Mouse (Mus musculus) hindbrain, embryonic 10.5 days (tissue): ENCODE data around the gene Mta2. TPM values are rescaled to one million over a fixed set of nuclear protein-coding genes. Genes with fewer than 3 reads are reported as not detected.

Experiments
- DNase-seq: peaks from one replicate; pipeline ENCODE4 v3.0.0-alpha.2; 2017; ENCODE audit warnings: low spot score
- H3K27ac ChIP-seq: fragments of 300-500 bp; sonication (generic); 2 replicates; pipeline ENCODE4 v1.5.1; 2016; ENCODE audit warnings: mild to moderate bottlenecking, moderate library complexity
- H3K27me3 ChIP-seq: fragments of 300-500 bp; sonication (generic); 2 replicates; pipeline ENCODE4 v1.6.1; 2016; ENCODE audit warnings: mild to moderate bottlenecking; ENCODE audit not compliant: poor library complexity, insufficient read depth, severe bottlenecking
- H3K36me3 ChIP-seq: fragments of 300-500 bp; sonication (generic); 2 replicates; pipeline ENCODE4 v1.6.1; 2016; ENCODE audit warnings: mild to moderate bottlenecking, moderate library complexity
- H3K4me1 ChIP-seq: fragments of 300-500 bp; sonication (generic); replicated peaks from 2 replicates; pipeline ENCODE4 v1.6.1; 2016; ENCODE audit warnings: mild to moderate bottlenecking
- H3K4me3 ChIP-seq: fragments of 300-500 bp; sonication (generic); 2 replicates; pipeline ENCODE4 v1.5.1; 2016; ENCODE audit warnings: mild to moderate bottlenecking, moderate library complexity
- H3K9me3 ChIP-seq: fragments of 300-500 bp; sonication (generic); 2 replicates; pipeline ENCODE4 v1.6.1; 2016; ENCODE audit warnings: mild to moderate bottlenecking, moderate library complexity
- WGBS: fragments of 180-500 bp; shearing (Covaris S2); methylation state at CpG from one replicate; pipeline ENCODE4 v1.1.7; 2016; 5-methylcytosine and 5-hydroxymethylcytosine counted together
- polyA plus RNA-seq: library from polyadenylated mRNA; unstranded; fragments of >200 nt; fragmentation: Nextera tagmentation; extraction: Ambion mirVana; gene quantifications from 2 replicates; pipeline ENCODE4 v1.2.1, GENCODE M21; 2016

The Mta2 gene
- polyA plus RNA-seq, 1 experiment from 2014 or later: 178 TPM

DNA sequence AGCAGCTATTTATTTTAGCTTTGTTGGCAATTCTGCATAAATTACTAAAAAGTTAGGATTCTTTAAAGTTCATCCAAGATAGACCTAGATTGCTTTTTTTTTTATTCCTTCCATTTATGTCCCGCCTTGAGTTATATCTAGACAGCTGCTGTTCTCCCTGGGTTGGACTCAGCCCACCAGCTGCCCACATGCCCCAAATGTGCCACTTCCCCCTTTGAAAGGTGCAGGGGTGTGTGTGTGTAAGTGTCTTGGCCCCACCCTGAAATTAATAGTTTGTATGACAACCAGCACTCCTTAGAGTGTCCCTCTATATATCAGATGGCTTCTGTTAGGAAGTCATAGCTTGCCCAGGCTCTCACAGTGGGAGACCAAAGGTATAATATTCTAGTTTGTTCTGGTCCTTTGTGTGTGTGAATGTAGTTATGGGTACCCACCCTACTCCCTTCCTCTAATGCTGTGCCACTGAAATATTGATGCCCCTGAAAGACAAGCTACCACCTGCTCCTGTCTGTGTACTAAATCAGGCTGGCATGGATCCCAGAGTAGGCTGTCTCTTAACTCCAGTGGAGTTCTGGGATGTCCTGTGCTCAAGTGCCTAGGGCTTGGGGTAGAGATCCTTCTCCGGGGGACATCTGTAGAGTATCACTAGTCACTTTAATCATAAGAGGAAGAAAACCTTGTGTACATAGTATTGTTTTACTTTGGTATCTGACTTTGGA is 39.9 kb downstream of the Mta2 start:
- no peak for DNase-seq
- H3K27ac ChIP-seq: no peak overlapping the region
- peaks cover 56% of the 10 kb centered on the region for H3K36me3 ChIP-seq
- no peak overlapping the region for H3K4me3 ChIP-seq
- no peaks in the 10 kb centered on the region for H3K9me3 ChIP-seq
- peaks cover 40% of the 10 kb centered on the region for H3K4me1 ChIP-seq
- H3K27me3 ChIP-seq: peaks cover 8% of the 10 kb centered on the region; the same call in 1 of the 2 replicates
- WGBS: 87% methylated on average over 2 of the region's 2 CpGs

DNA sequence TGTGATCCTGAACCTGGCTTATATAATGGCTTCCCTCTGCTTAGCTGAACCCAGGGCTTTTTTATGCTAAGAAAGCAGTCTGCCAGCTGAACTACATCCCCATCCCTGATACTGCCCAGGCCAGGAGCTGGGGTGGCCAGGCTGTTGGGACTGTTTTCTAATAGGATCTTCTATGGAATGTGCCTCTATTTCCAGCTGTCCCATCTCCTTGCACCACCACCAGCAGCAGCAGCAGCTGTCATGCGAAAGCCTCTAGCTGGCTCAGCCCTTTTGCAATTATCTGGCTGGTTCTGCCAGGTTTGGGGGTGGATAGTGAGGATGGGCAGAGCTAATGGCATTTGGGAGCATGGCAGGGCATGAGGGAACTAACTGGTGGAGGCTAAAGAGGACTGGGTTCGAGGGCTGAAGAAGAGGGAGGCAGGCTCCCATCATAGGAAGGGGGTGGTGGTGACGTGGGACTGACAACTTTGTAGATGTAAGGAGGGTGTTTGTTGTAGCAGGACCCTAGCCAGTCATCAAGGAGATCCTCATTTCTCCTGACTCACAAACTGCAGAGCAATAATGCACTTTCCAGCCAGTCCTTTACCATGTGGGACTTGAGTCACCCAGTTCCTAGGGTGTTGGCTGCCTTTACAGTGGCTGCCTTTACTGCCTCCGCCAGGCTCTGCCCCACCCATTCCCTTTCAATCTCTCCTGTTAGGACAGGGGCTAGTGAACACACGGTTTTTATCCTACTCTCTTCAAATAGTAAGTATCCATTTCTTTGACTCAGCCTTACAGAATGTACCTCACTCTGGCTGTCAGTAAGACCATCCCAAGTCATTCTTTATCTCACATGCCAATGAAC is 40.9 kb downstream of the Mta2 start:
- 61% methylated on average over 5 of the region's 5 CpGs for WGBS
- Histone ChIP-seq H3K36me3 (peaks cover 47% of the 10 kb centered on the region), H3K27me3 (peaks cover 14% of the 10 kb centered on the region), H3K4me1 (peaks cover 40% of the 10 kb centered on the region), H3K27ac (no peak overlapping the region), H3K9me3 (no peaks in the 10 kb centered on the region), H3K4me3 (no peak overlapping the region)
- no peak for DNase-seq

DNA sequence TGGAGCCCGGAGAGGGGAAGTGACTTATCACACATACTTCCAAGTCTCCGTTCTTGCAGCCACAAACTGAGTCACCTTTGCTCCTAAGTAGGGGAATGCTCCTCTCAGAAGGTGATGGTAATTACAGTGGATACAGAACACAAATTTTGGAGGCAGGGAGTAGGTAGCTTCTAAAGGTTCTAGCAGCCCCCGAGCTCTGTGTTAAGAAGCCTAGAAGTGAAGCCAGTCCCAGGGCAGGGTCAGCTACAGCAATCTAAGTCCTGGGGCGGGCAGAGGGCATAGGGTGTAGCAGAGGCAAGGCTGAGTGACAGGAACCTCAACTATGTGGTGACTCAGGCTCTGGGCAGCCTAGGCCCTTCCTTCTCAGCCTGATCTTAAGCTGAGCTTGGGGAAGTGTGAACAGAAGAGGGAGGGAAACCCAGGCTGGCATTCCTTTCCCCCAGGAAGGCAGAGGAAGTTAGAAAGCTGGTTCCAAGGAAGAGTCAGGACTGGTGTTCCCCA is 41.5 kb downstream of the Mta2 start:
- Histone ChIP-seq H3K36me3 (peaks cover 40% of the 10 kb centered on the region), H3K27me3 (peaks cover 21% of the 10 kb centered on the region), H3K9me3 (no peaks in the 10 kb centered on the region), H3K27ac (peak overlapping the region; percentile 62), H3K4me3 (peak overlapping the region; percentile 4; the same call in 1 of the 2 replicates), H3K4me1 (peaks cover 44% of the 10 kb centered on the region)
- 53% methylated on average over 4 of the region's 4 CpGs for WGBS
- no peak for DNase-seq

DNA sequence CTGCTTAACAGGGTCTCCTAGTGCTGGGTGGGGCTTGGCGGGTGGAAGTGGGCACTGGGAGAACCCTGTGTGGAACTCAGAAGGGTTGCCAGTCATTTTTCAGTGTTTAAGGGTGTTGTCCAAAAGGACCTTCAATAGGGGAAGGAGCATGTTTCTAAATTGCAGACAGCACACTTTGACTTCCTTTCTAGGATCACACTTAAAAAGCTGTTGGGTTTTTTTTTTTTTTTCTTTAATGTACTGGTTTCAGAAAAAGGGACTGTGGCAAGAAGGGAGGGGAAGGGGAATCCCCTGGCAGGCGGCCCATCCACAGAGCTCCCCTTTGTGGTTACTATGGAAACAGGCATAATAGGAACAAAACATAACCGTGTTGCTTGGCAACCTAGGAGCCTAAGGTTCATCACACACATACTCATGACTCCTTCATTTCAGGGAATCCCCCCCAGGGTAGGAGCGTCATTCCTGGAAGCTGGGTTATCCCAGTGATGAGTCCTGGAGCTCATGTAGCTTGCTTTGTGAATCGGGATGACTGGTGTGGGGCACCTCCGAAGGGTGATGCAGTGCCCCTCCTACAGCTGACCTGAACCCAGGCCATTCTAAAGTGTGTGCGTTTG is 42.7 kb downstream of the Mta2 start:
- 14% methylated on average over 7 of the region's 7 CpGs for WGBS
- H3K4me1 ChIP-seq: peaks cover 56% of the 10 kb centered on the region
- H3K27ac ChIP-seq: peak overlapping the region; percentile 62
- peaks cover 32% of the 10 kb centered on the region for H3K27me3 ChIP-seq
- H3K36me3 ChIP-seq: peaks cover 29% of the 10 kb centered on the region
- DNase-seq: peak; percentile 73
- H3K4me3 ChIP-seq: peak overlapping the region; percentile 16; the same call in 1 of the 2 replicates
- no peaks in the 10 kb centered on the region for H3K9me3 ChIP-seq

DNA sequence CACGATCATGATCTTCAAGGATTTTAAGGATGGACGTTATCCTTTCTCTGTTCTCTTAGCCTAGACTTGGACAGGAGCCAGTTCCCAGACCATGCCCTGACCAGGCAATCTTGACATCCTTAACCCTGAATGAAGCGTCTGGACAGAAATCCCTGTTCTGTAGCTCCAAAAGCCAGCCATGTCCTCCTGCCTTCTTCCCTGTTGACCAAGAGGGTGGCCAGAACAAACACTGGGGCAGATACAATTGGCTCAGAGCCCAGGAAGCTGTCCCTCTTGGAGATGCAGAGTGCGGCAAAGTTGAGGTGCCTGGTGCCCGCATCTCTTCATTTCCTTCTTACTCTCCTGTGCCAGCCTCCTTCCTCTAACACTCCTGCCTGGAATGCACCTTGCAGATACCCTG is 44.2 kb downstream of the Mta2 start:
- H3K4me1 ChIP-seq: peaks cover 66% of the 10 kb centered on the region
- H3K27ac ChIP-seq: no peak overlapping the region
- peaks cover 48% of the 10 kb centered on the region for H3K27me3 ChIP-seq
- DNase-seq: no peak
- H3K36me3 ChIP-seq: peaks cover 13% of the 10 kb centered on the region
- 84% methylated on average over 5 of the region's 5 CpGs for WGBS
- no peaks in the 10 kb centered on the region for H3K9me3 ChIP-seq
- H3K4me3 ChIP-seq: no peak overlapping the region

DNA sequence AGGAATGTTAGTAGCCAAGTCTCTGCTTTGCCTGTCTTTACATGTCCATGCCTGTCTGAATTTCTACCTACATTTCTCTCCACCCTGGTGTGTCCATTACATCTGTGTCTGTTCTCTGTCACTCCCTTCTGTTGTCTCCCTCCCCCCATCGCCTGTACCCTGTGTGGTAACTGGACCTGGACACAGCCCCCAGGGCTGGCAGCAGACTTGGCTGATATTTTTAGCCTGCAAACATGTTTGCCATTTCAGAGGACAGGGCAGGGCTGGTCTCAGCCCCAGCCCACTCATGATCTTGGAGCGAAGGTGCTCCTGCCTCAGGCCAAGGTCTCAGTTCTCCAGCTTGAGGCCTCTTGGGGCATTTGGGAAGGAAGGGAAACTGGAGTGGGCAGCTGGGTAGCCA is 46.1 kb downstream of the Mta2 start:
- H3K27me3 ChIP-seq: peaks cover 60% of the 10 kb centered on the region

DNA sequence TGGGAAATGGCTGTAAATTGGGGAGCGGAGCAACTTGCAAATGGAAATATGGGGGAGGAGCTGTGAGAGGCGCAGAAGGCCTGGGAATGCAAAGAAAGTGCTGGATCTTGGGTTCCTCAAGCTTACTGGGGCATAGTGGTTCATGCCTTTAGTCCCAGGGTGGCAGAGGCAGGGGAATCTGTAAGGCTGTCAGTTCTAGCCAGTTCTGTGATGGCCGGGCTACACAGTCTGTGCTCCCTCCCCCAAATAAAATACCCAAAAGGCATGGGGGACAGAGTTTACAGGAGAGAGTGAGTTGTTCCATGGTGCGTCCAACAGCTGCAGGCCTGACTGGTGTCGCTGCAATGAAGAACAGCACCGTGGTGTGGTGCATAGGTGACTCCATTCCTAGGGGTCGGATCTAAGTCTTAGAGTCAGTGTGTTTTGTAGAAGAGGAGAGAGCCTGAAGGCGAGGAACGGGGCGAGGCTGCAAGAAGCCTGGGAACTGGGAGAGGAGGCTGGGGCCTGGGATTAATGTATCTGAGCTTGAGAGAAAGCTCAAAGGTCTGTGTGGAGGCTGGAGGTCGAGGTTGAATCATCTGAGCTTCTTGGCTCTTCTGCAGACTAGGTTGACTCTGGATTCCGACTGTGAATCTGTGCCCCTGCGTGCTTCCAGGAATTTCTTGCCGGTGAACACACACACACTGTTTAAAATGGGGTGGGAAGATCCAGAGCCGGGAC is 46.8 kb downstream of the Mta2 start:
- Histone ChIP-seq H3K9me3 (no peaks in the 10 kb centered on the region), H3K27ac (peak overlapping the region; percentile 86; the same call in 1 of the 2 replicates), H3K4me3 (peak overlapping the region; percentile 70), H3K4me1 (peaks cover 68% of the 10 kb centered on the region), H3K36me3 (no peaks in the 10 kb centered on the region), H3K27me3 (peaks cover 60% of the 10 kb centered on the region)
- DNase-seq: no peak
- 8% methylated on average over 15 of the region's 15 CpGs for WGBS

More for the DNA sequence above, 46.1 kb downstream of the Mta2 start:
- Histone ChIP-seq H3K27ac (0 out of 2 replicates have a peak overlapping the region, but pooled peaks have one; percentile 8), H3K9me3 (no peaks in the 10 kb centered on the region), H3K4me1 (peaks cover 68% of the 10 kb centered on the region), H3K36me3 (no peaks in the 10 kb centered on the region), H3K4me3 (peak overlapping the region; percentile 18; the same call in 1 of the 2 replicates)
- WGBS: 47% methylated on average over 2 of the region's 2 CpGs
- no peak for DNase-seq

DNA sequence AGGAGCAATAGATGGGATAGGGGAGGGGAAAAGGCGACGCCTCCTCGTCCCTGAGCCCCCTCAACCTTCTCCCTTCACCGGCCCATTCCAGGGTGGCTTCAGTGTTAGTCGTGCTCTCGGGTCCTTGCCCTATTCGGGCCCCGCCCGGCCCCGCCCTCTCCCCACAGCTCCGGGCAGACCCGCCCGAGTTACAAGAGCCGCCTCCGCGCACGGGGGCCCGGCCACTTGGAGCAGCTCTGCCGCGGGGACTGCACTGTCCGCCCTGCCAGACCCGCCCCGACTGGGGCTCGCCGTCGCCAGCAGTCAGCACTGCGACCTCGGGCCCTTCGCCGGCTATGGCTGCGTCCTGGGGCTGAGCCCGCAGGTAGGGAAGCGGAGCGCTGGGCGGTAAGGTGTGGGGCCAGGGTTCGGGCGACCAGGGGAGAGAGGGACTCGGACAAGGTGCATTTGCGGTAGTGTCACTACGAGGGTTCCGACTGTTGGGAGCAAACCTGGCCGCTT is 47.4 kb downstream of the Mta2 start, which contains the start of gene Ahnak:
TSS of gene Ahnak (plus strand) at position 219 of the 501 bp plus-strand sequence.
- H3K9me3 ChIP-seq: no peaks in the 10 kb centered on the region
- H3K4me1 ChIP-seq: peaks cover 62% of the 10 kb centered on the region
- peak; percentile 71 for DNase-seq
- peak within 1 kb of the TSS; percentile 86 for H3K27ac ChIP-seq
- H3K4me3 ChIP-seq: peak within 1 kb of the TSS; percentile 70
- H3K36me3 ChIP-seq: no peaks in the 10 kb centered on the region
- under 1% methylated on average over 41 of the region's 42 CpGs for WGBS
- peaks cover 60% of the 10 kb centered on the region for H3K27me3 ChIP-seq

DNA sequence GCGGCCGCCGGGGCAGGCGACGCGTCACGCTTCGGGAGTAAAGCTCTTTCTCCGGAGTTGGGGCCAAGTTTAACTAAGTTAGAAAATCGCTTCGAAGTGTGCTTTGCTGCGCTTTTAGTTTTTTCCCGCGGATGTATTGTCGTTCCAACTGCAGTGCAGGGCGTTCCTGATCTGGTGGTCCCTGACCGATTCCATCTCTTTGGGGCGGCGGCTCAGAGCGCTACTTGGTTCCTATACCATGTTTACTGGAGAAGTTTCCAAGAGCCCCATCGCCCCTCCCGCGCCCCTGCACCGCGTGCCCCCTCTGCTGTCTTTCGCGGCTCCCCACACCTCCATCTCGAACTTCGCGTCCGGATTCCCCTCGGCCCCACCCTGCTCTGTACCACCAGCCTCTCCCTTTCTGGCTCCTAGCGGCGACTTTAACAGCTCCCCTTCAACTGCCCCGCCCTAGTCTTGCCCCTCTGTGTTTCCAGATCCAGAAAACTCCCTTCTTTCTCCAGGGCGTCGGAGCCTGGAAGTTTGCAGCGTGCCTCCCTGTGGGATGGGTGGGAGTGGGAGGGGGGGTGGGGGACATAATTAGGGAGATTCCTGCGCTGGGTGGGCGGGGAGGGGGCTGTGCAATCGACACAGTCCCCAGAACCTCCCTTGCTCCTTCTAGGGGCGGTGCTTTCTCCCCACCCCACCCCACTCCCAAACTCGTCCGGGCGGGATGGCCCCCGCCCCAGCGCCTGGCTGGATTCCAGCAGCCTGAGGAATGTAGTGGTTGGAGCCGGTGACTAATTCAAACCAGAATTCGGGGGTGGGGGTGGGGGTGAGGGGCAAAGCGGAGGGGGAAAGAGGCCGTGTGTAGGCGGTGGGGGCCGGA is 48.1 kb downstream of the Mta2 start:
- no peaks in the 10 kb centered on the region for H3K9me3 ChIP-seq
- under 1% methylated on average over 53 of the region's 53 CpGs for WGBS
- no peaks in the 10 kb centered on the region for H3K36me3 ChIP-seq
- peaks cover 60% of the 10 kb centered on the region for H3K27me3 ChIP-seq
- H3K4me3 ChIP-seq: peak overlapping the region; percentile 70
- peak overlapping the region; percentile 86 for H3K27ac ChIP-seq
- peak; percentile 81 for DNase-seq
- peaks cover 55% of the 10 kb centered on the region for H3K4me1 ChIP-seq

DNA sequence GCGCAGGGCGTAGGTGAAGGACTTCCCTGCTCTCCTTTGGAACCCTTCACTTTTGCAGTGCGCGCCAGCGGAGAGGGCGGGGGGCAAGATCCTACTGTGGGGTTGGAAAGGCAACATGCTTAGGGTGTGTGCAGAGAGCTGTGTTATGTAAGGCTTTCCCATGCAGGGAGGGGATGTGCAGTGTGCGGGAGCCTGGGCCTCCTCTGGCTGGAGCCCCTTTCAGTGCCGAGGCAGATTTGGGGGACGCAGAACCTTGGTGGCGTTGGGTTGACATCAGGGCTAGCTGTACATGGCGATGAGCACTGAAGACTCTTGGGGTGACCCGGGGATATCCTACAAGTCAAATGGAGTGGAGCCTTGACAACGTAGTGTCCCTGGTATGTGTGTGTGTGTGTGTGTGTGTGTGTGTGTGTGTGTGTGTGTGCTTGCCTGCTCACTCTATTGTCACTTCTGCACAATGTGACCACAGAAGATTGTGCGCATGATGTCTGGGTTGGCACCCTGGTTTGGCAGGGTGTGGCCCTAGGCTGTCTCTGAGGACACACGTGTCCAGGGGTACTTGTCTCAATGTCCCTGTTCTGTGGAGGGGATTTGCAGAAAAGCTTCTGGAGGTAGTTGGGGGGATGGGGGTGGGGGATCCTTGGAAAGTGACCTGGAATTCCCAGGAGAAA is 48.9 kb downstream of the Mta2 start:
- Histone ChIP-seq H3K27me3 (peaks cover 60% of the 10 kb centered on the region), H3K4me3 (peak overlapping the region; percentile 70), H3K4me1 (peaks cover 49% of the 10 kb centered on the region), H3K27ac (peak overlapping the region; percentile 86), H3K9me3 (no peaks in the 10 kb centered on the region), H3K36me3 (no peaks in the 10 kb centered on the region)
- WGBS: 17% methylated on average over 15 of the region's 15 CpGs
- DNase-seq: no peak
